Mouse (Mus musculus): ENCODE data around the gene Epas1.
A peak's percentile ranks its signal among the peaks of the same experiment; 100 is the strongest.

Epas1 gene

GRCm38 (mm10) chr17:86753130-86753821 is at the start of gene Epas1:
TSS of gene Epas1 (plus strand) at chr17:86753700.
- peak; percentile 72 for DNase-seq

GRCm38 (mm10) chr17:86705236-86705635 is 48.3 kb upstream of the Epas1 start:
- no peak for DNase-seq

GRCm38 (mm10) chr17:86706467-86706866 is 47.0 kb upstream of the Epas1 start:
- no peak for DNase-seq

GRCm38 (mm10) chr17:86709803-86710202 is 43.7 kb upstream of the Epas1 start:
- no peak for DNase-seq

- DNase-seq, result no peak
These were observed 43.1 kb upstream of the Epas1 start for GRCm38 (mm10) chr17:86710379-86710778.

GRCm38 (mm10) chr17:86711949-86712348 is 41.6 kb upstream of the Epas1 start:
- DNase-seq, result no peak

- DNase-seq, result no peak
These were observed 40.9 kb upstream of the Epas1 start for GRCm38 (mm10) chr17:86712601-86713000.

GRCm38 (mm10) chr17:86713591-86713990 is 39.9 kb upstream of the Epas1 start:
- DNase-seq, result no peak

- peak; percentile 69 for DNase-seq
These were observed 28.6 kb upstream of the Epas1 start for GRCm38 (mm10) chr17:86724786-86725415.

- DNase-seq, result no peak
These were observed 27.0 kb upstream of the Epas1 start for GRCm38 (mm10) chr17:86726480-86726879.

- no peak for DNase-seq
These were observed 26.5 kb upstream of the Epas1 start for GRCm38 (mm10) chr17:86727031-86727430.

- no peak for DNase-seq
These were observed 22.2 kb upstream of the Epas1 start for GRCm38 (mm10) chr17:86731273-86731672.

GRCm38 (mm10) chr17:86732024-86732423 is 21.5 kb upstream of the Epas1 start:
- peak; percentile 68 for DNase-seq

- DNase-seq, result no peak
These were observed 21.0 kb upstream of the Epas1 start for GRCm38 (mm10) chr17:86732522-86732921.

GRCm38 (mm10) chr17:86733644-86734043 is 19.9 kb upstream of the Epas1 start:
- DNase-seq, result no peak

- no peak for DNase-seq
These were observed 15.0 kb upstream of the Epas1 start for GRCm38 (mm10) chr17:86738477-86738876.

- DNase-seq, result no peak
These were observed 10.1 kb upstream of the Epas1 start for GRCm38 (mm10) chr17:86743351-86743941.

- DNase-seq, result no peak
These were observed 8.6 kb upstream of the Epas1 start for GRCm38 (mm10) chr17:86744943-86745342.

- DNase-seq, result no peak
These were observed 2.1 kb upstream of the Epas1 start for GRCm38 (mm10) chr17:86751373-86751871.

- DNase-seq, result no peak
These were observed 668 bp downstream of the Epas1 start for GRCm38 (mm10) chr17:86753931-86754805.

GRCm38 (mm10) chr17:86754806-86755571 is 1.5 kb downstream of the Epas1 start:
- DNase-seq, result no peak

- no peak for DNase-seq
These were observed 2.2 kb downstream of the Epas1 start for GRCm38 (mm10) chr17:86755581-86756195.
